Comparison of ENCODE assay signal across 8 mouse cellular contexts in genomic region chr11:98785772-98786281, GRCm38 (mm10). TPM values are rescaled to one million over a fixed set of nuclear protein-coding genes. Genes with fewer than 3 reads are reported as not detected.
DNase-seq lines count a peak whose midpoint lies in the region; ATAC-seq and TF ChIP-seq lines count a peak whose summit lies in the region.

No protein-coding gene starts in this region.

- no peak for DNase-seq in Patski (ENCODE audit: low read depth, low spot score)
- DNase-seq in cerebellum, adult 8-10 months: peak; percentile 80
- DNase-seq in frontal cortex, postnatal 10 days (ENCODE audit: low spot score in 2 of 2): peak; percentile 83 to 90
- peak; percentile 70 for DNase-seq in hindbrain, embryonic 10.5 days (ENCODE audit: low spot score)
- DNase-seq in layer of hippocampus, postnatal 10 days (ENCODE audit: low spot score in 2 of 2): peak; percentile 85 to 88
- DNase-seq in lung, postnatal 0 days (ENCODE audit: low spot score): peak; percentile 97
- DNase-seq in right cerebral cortex, adult 2 months (ENCODE audit: low spot score in 2 of 2): peak; percentile 81 to 87

- peak; percentile 82 for TF ChIP-seq CTCF in Patski (IDR thresholded peaks at IDR 0.05)
- TF ChIP-seq CTCF in lung, postnatal 0 days (IDR thresholded peaks at IDR 0.05): peak; percentile 72

- H3K9ac ChIP-seq in lung, postnatal 0 days (replicated peaks; ENCODE audit: low read depth): no peak overlapping the region

- H3K9me3 ChIP-seq in hindbrain, embryonic 10.5 days: no peaks in the 10 kb centered on the region
- H3K9me3 ChIP-seq in lung, postnatal 0 days (ENCODE audit: low read length): no peaks in the 10 kb centered on the region

- H3K27me3 ChIP-seq in Patski: no peaks in the 10 kb centered on the region
- H3K27me3 ChIP-seq in hindbrain, embryonic 10.5 days (ENCODE audit: insufficient read depth, poor library complexity, severe bottlenecking): peaks cover 5% of the 10 kb centered on the region; the same call in 1 of the 2 replicates
- H3K27me3 ChIP-seq in lung, postnatal 0 days (replicated peaks; ENCODE audit: insufficient read depth, low read length): no peaks in the 10 kb centered on the region

- in situ Hi-C loops in Patski (cut with MboI; ENCODE audit: low pct_unique_long_range_greater_than_20kb): loop anchor here (5.0 kb wide), 1 partner anchor 84 kb away; the partner anchor contains the start of gene Csf3

- H3K4me3 ChIP-seq in hindbrain, embryonic 10.5 days: peak overlapping the region; percentile 30
- H3K4me3 ChIP-seq in lung, postnatal 0 days (ENCODE audit: low read depth, low read length): no peak overlapping the region

- no peaks in the 10 kb centered on the region for H3K36me3 ChIP-seq in hindbrain, embryonic 10.5 days
- no peaks in the 10 kb centered on the region for H3K36me3 ChIP-seq in lung, postnatal 0 days (ENCODE audit: insufficient read depth, low read length)

- CTCF ChIA-PET in Patski (lab: Charles Lee): interaction anchor here (1.3 to 5.3 kb wide), 13 partner anchors 11 to 100 kb away, joined by 3 to 74 read pairs (median 13); partner anchors contain the start of genes Csf3 and Nr1d1

- peak overlapping the region; percentile 60 for H3K27ac ChIP-seq in hindbrain, embryonic 10.5 days
- H3K27ac ChIP-seq in lung, postnatal 0 days (ENCODE audit: low read length): peak overlapping the region; percentile 95

- H3K4me1 ChIP-seq in hindbrain, embryonic 10.5 days (replicated peaks): peaks cover 78% of the 10 kb centered on the region
- peaks cover 45% of the 10 kb centered on the region for H3K4me1 ChIP-seq in lung, postnatal 0 days (ENCODE audit: insufficient read depth, low read depth, low read length)

- 0 out of 2 replicates have a peak, but pooled peaks have one; percentile 34 for TF ChIP-seq EP300 in lung, postnatal 0 days (IDR thresholded peaks at IDR 0.05)

- ATAC-seq in Patski: no peak
- peak; percentile 37 for ATAC-seq in lung, postnatal 0 days
- no peak for ATAC-seq in erythroblast, adult 5-6 weeks (replicated peaks; ENCODE audit: low FRiP score, poor library complexity, severe bottlenecking)

- H3K4me2 ChIP-seq in lung, postnatal 0 days (replicated peaks; ENCODE audit: low read depth, low read length): peak overlapping the region; percentile 40

- POLR2A ChIA-PET in Patski (lab: Charles Lee): interaction anchor here (1.2 to 6.9 kb wide), 4 partner anchors 12 to 85 kb away, joined by 3 to 48 read pairs (median 8); partner anchors contain the start of genes Csf3 and Nr1d1

- WGBS in hindbrain, embryonic 10.5 days: 10% methylated on average over 12 of the region's 12 CpGs
- WGBS in lung, postnatal 0 days: 3% methylated on average over 12 of the region's 12 CpGs

RNA-seq across cellular contexts. Expression of gene Msl1, which starts 9.5 kb away (rescaled TPM):
- 69.9 TPM for polyA plus RNA-seq in Patski (2021)
- 24.4 and 25.2 TPM in 2 replicates for polyA plus RNA-seq in hindbrain, embryonic 10.5 days (2016; fragmentation: Nextera tagmentation; extraction: Ambion mirVana)
- 100 to 1,000 TPM; 147 to 157 TPM for total RNA-seq in layer of hippocampus, postnatal 10 days (2021)
- 16.3 and 21.3 TPM in 2 replicates for polyA plus RNA-seq in lung, postnatal 0 days (2015; fragmentation: Nextera tagmentation; extraction: Ambion mirVana)
- 30.3 and 42.7 TPM in 2 replicates for total RNA-seq in erythroblast, adult 5-6 weeks (2015; ENCODE audit: low replicate concordance)
- 26.1 and 26.3 TPM in 2 replicates for total RNA-seq in erythroblast, adult 5-6 weeks (2017; ENCODE audit: low replicate concordance)

RNA-seq across cellular contexts. Expression of gene Nr1d1, which starts 10.7 kb away (rescaled TPM):
- polyA plus RNA-seq in Patski (2021): 37.2 TPM
- polyA plus RNA-seq in hindbrain, embryonic 10.5 days (2016; fragmentation: Nextera tagmentation; extraction: Ambion mirVana): 1.2 and 1.5 TPM in 2 replicates
- total RNA-seq in layer of hippocampus, postnatal 10 days (2021): 10 to 100 TPM; 39.1 to 41.5 TPM
- polyA plus RNA-seq in lung, postnatal 0 days (2015; fragmentation: Nextera tagmentation; extraction: Ambion mirVana): 6.9 and 8.9 TPM in 2 replicates
- total RNA-seq in erythroblast, adult 5-6 weeks (2015; ENCODE audit: low replicate concordance): not detected in 2 replicates
- 0.26 and 0.42 TPM in 2 replicates for total RNA-seq in erythroblast, adult 5-6 weeks (2017; ENCODE audit: low replicate concordance)

RNA-seq across cellular contexts. Expression of gene Casc3, which starts 18.9 kb away (rescaled TPM):
- 39.4 TPM for polyA plus RNA-seq in Patski (2021)
- polyA plus RNA-seq in hindbrain, embryonic 10.5 days (2016; fragmentation: Nextera tagmentation; extraction: Ambion mirVana): 49.5 and 55.9 TPM in 2 replicates
- 10 to 100 TPM; 65.8 to 66.3 TPM for total RNA-seq in layer of hippocampus, postnatal 10 days (2021)
- 22.7 and 22.9 TPM in 2 replicates for polyA plus RNA-seq in lung, postnatal 0 days (2015; fragmentation: Nextera tagmentation; extraction: Ambion mirVana)
- 20.0 and 23.6 TPM in 2 replicates for total RNA-seq in erythroblast, adult 5-6 weeks (2015; ENCODE audit: low replicate concordance)
- total RNA-seq in erythroblast, adult 5-6 weeks (2017; ENCODE audit: low replicate concordance): 15.7 and 26.5 TPM in 2 replicates

RNA-seq across cellular contexts. Expression of gene Thra, which starts 45.4 kb away (rescaled TPM):
- 44.7 TPM for polyA plus RNA-seq in Patski (2021)
- 12.8 and 22.2 TPM in 2 replicates for polyA plus RNA-seq in hindbrain, embryonic 10.5 days (2016; fragmentation: Nextera tagmentation; extraction: Ambion mirVana)
- total RNA-seq in layer of hippocampus, postnatal 10 days (2021): 1,000 to 10,000 TPM; 1,331 to 1,411 TPM
- 38.1 and 40.5 TPM in 2 replicates for polyA plus RNA-seq in lung, postnatal 0 days (2015; fragmentation: Nextera tagmentation; extraction: Ambion mirVana)
- 1.9 and 5.0 TPM in 2 replicates for total RNA-seq in erythroblast, adult 5-6 weeks (2015; ENCODE audit: low replicate concordance)
- 4.3 and 8.1 TPM in 2 replicates for total RNA-seq in erythroblast, adult 5-6 weeks (2017; ENCODE audit: low replicate concordance)

RNA-seq across cellular contexts. Expression of gene Rapgefl1, which starts 50.8 kb away (rescaled TPM):
- polyA plus RNA-seq in Patski (2021): 2.8 TPM
- polyA plus RNA-seq in hindbrain, embryonic 10.5 days (2016; fragmentation: Nextera tagmentation; extraction: Ambion mirVana): 1.1 and 2.2 TPM in 2 replicates
- total RNA-seq in layer of hippocampus, postnatal 10 days (2021): 100 to 1,000 TPM; 148 to 154 TPM
- 1.1 and 1.5 TPM in 2 replicates for polyA plus RNA-seq in lung, postnatal 0 days (2015; fragmentation: Nextera tagmentation; extraction: Ambion mirVana)
- total RNA-seq in erythroblast, adult 5-6 weeks (2015; ENCODE audit: low replicate concordance): not detected in 2 replicates
- total RNA-seq in erythroblast, adult 5-6 weeks (2017; ENCODE audit: low replicate concordance): 0.42 TPM in 1 of 2 replicates, not detected in the other
